Mouse (Mus musculus) activated CD4-positive, CD25-positive, alpha-beta regulatory T cell, adult 9 weeks (primary cell): ENCODE data around the gene Gm15557. TPM values are rescaled to one million over a fixed set of nuclear protein-coding genes. Genes with fewer than 3 reads are reported as not detected.

Experiments used
- polyA plus RNA-seq: library from polyadenylated mRNA; unstranded; fragments of 100-300 nt; shearing (Covaris generic); gene quantifications from one replicate; pipeline ENCODE4 v1.2.1, GENCODE M21; 2017

The Gm15557 gene
- not detected for polyA plus RNA-seq

GRCm38 (mm10) chr2:155940681-155941080 lies at the start of gene Gm15557:
Gene Gm15557, plus strand, starts transcription at chr2:155940728.

GRCm38 (mm10) chr2:155929531-155930442 lies 10.7 kb upstream of the Gm15557 start, which contains the start of gene Uqcc1:
Gene Uqcc1, minus strand, starts transcription at chr2:155930310.

GRCm38 (mm10) chr2:155945124-155945523 lies 4.6 kb downstream of the Gm15557 start, which contains the start of gene Gdf5:
Gene Gdf5, minus strand, starts transcription at chr2:155945367.

GRCm38 (mm10) chr2:155956134-155957059 lies 15.9 kb downstream of the Gm15557 start, which contains the start of gene Cep250:
Gene Cep250, plus strand, starts transcription at chr2:155956458.

Other genes with a start within 250 kb of the Gm15557 start
- gene Trpc4ap, start 248.3 kb upstream of the Gm15557 start, polyA plus RNA-seq: 115 TPM
- 80.5 TPM for gene Edem2, start 211.3 kb upstream of the Gm15557 start, polyA plus RNA-seq
- not detected for gene Gm17581, start 204.9 kb upstream of the Gm15557 start, polyA plus RNA-seq
- not detected for gene Procr, start 189.6 kb upstream of the Gm15557 start, polyA plus RNA-seq
- gene Mmp24, start 165.4 kb upstream of the Gm15557 start, polyA plus RNA-seq: 0.10 TPM
- 46.4 TPM for gene BC029722, start 121.3 kb upstream of the Gm15557 start, polyA plus RNA-seq
- 210 TPM for gene Eif6, start 113.8 kb upstream of the Gm15557 start, polyA plus RNA-seq
- gene Fam83c, start 105.9 kb upstream of the Gm15557 start, polyA plus RNA-seq: not detected
- gene Uqcc1, start 10.4 kb upstream of the Gm15557 start, polyA plus RNA-seq: 56.2 TPM
- not detected for gene Gdf5, start 4.6 kb downstream of the Gm15557 start, polyA plus RNA-seq
- 71.5 TPM for gene Cep250, start 15.7 kb downstream of the Gm15557 start, polyA plus RNA-seq
- gene 6430550D23Rik, start 67.2 kb downstream of the Gm15557 start, polyA plus RNA-seq: 1.1 TPM
- 166 TPM for gene Ergic3, start 67.3 kb downstream of the Gm15557 start, polyA plus RNA-seq
- gene Fer1l4, start 112.2 kb downstream of the Gm15557 start, polyA plus RNA-seq: not detected
- 0.37 TPM for gene Spag4, start 124.4 kb downstream of the Gm15557 start, polyA plus RNA-seq
- 90.1 TPM for gene Cpne1, start 171.2 kb downstream of the Gm15557 start, polyA plus RNA-seq
- 57.0 TPM for gene Rbm12, start 171.2 kb downstream of the Gm15557 start, polyA plus RNA-seq
- 28.8 TPM for gene Gm28036, start 186.4 kb downstream of the Gm15557 start, polyA plus RNA-seq
- 200 TPM for gene Romo1, start 203.3 kb downstream of the Gm15557 start, polyA plus RNA-seq
- 65.0 TPM for gene Nfs1, start 203.5 kb downstream of the Gm15557 start, polyA plus RNA-seq
- gene Rbm39, start 239.5 kb downstream of the Gm15557 start, polyA plus RNA-seq: 1,028 TPM